Mouse (Mus musculus) heart, adult 10 weeks (tissue): ENCODE measurements around the gene Sirpa. TPM values are rescaled to one million over a fixed set of nuclear protein-coding genes. Genes with fewer than 3 reads are reported as not detected.

Experiments used
- polyA plus RNA-seq: library from polyadenylated mRNA; stranded (reverse); fragments of 350-450 nt; fragmentation: Illumina TruSeq; extraction: RNeasy Lipid Tissue Mini Kit (QIAGEN cat#74804); gene quantifications from one replicate; pipeline ENCODE4 v1.2.3, GENCODE M21; 2014; ENCODE audit warnings: low read depth, low replicate concordance

The Sirpa gene
- polyA plus RNA-seq, result 33.3 TPM

GRCm38 (mm10) chr2:129592459-129593140 lies at the start of gene Sirpa:
Gene Sirpa (plus strand): TSS chr2:129592835.

Other genes starting within 250 kb of the Sirpa start
- gene Il1b, start 221.7 kb upstream of the Sirpa start, polyA plus RNA-seq, result 1.5 TPM
- not detected for gene F830045P16Rik, start 56.2 kb upstream of the Sirpa start, polyA plus RNA-seq
- gene Pdyn, start 107.0 kb downstream of the Sirpa start, polyA plus RNA-seq, result not detected
- gene Stk35, start 207.7 kb downstream of the Sirpa start, polyA plus RNA-seq, result 9.9 TPM